Mouse (Mus musculus) thymus, postnatal 4 days (tissue): Measurements from ENCODE around the gene Pcdh18.

Source experiments
- DNase-seq: peaks from one replicate; pipeline ENCODE4 v3.0.0; 2021

Pcdh18 gene

DNA sequence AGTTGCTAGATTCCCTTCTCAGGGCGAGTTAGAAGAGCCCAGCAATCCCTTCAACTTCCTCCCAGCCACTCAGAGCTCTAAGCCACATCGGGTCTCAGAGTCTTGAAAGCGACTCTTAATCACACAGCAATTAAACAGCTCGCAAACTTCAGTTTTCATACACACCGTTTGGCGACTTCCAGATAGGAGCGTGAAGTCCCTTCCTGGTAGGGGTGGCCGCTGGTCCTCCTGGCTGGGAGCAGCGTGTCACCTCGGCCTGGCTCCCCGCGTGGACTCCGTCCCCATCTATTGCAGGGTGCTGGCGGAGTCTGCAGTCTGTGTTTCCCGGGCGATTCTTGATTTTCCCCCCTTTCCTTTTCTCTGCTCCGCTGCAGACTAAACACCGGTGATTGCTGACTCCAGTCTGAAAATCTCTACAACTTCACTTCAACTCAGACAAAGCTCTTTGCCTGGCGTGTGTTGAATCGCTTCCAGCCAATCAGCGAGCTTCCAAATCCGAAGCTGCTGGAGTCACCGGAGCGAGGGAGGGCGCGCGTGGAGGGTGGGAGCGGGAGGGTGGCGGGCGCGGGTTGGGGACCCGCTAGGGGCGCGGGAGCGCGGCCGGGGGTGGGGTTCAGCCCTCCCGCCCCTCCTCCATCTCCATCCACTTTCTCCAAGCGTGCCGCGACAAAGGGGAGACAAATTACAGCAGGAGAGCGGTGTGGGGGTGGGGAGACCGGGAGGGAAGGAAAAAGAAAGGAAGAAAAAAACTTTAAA lies at the start of gene Pcdh18:
Gene Pcdh18, minus strand, starts transcription at position 456 of the 756 bp plus-strand sequence.
- peak; percentile 17 for DNase-seq

DNA sequence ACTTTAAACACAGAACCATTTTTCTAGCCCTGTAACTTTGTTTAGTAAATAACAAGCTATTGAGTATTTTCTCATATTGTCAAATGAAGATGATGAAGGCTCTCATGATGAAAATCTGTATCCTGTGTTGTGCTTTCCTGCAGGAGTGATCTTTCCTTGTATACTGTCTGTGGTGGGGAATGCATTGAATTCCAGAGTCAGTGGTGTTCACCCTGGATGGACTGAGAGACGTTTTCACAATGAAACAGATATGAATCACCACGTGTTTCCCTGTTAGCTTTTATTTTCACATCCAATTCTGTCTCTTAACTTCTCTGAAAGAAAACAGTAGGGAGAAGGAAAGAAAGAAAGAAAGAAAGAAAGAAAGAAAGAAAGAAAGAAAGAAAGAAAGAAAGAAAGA lies 49.7 kb upstream of the Pcdh18 start:
- no peak for DNase-seq

DNA sequence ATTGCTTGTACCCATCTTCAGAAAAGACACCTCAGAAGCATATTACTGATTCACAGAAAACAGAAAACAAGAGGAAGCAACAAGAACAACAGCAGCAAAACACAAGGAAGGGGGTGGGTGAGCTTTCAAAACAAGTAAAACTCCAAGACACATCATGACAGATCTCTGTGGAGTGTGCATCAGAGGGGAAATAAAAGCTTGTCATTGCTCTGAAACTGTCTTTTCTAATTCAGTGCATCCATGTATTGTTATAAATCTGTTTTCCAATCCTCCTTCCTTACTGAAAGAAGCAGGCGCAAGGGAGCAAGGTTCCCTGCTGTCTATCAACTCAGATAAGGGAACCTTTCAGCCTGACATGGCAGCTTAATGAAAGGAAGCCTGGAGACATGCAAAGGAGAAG lies 48.4 kb upstream of the Pcdh18 start:
- no peak for DNase-seq

DNA sequence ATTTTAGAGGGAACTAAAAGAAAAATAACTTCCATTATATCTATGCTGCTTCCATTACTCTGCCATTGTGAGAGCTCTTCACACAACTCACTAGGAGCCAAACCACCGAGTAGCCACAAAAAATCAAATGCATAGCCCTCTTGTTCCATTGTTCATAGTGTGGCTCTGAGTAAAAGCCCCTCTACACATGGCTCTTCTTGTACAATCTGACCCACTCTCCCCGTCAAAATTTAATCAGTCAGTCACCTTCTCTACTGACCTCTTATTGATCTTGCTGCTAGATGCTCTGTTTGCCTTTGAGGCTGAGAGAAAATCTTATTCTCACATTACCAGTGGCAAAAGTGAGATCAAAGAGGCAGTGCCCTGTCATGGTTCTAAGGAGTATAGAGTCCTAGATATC lies 31.2 kb upstream of the Pcdh18 start:
- DNase-seq, result no peak

DNA sequence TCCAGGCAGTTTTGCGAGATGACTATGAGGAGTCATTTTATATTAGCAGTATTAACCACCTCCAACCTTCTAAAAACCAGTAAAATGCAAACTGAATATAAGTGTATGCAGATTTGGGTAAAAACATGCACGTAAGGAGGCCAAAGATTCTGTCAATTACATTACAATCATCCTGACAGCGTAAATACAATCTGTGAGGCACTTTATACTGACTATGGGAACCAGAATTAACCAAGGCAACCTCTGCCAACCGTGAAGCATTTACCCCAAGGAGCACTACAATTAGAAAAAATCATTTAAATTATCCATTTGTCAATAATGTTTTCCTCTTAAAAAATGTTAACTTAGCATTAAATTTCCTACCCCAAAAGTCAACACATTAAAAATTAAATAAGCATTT lies 30.6 kb upstream of the Pcdh18 start:
- DNase-seq, result no peak

DNA sequence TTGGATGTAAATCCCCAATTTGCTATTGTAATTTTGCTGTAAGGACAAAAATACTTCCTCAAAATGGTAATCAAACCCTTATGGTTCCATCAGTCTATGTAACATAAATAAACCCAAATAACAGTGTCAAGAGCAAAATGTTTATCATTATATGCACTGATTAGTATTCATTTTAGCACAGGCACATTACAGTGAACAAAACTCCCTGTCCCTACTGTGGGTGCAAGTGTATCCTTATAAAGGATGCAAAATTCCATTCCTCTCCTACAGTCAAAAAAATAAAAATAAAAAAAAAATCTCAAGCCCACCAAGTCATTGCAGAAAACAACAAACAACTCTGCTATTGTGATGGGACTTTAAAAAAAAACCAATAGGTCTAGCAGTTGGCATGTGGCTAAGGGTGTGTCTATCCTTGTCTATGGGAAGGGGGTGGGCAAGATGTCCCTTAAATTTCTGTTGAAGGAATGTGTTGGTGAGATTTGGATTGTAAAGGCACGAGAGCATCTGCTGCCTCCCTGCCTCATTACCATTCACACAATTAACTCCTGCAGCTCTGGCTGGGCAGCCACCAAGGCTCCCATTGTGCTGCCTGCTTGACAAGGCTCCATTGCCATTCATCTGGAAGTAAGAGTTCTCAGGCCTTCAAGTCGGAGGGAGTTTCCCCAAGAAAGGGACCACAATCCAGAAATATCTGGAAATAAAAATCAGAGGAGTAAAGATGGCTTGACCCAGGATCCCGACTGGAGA lies 12.0 kb upstream of the Pcdh18 start:
- no peak for DNase-seq

DNA sequence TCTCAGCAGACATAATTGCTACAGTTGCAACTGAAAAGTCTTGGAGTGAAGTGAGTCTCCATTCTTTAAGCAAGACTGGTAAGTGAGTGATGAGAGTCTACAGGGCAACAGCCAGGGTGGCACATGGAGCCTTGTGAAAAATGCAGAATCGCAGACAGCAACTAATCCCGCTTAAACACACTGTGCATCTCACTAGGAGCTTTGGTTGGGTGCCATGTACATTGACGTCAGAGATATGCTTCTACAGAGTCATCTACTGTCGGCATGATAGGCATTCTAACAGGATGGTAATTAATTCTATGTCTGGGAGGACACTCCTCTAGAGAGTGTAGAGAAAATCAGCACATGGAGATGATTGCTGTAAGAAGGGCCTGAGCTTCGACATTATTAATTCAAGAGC lies 5.6 kb upstream of the Pcdh18 start:
- DNase-seq, result no peak

DNA sequence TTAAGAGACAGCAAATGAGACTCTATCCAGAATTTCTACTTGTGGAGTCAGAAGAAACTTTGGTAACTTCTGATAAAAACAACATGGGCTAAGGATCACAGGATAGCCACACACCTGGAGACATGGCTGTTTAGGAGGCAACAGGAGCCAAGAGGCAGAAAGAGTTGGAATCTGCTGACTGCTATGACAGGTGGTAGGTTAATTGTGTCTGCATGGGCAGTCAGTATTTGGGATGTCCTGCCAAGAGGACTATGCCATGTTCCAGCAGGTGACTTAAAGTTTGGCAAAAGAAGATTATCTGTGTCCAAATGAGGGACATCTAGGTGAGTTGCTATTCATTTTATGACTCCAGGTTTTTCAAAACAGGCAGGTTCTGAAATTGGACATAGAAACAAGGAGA lies 4.8 kb upstream of the Pcdh18 start:
- DNase-seq, result no peak

DNA sequence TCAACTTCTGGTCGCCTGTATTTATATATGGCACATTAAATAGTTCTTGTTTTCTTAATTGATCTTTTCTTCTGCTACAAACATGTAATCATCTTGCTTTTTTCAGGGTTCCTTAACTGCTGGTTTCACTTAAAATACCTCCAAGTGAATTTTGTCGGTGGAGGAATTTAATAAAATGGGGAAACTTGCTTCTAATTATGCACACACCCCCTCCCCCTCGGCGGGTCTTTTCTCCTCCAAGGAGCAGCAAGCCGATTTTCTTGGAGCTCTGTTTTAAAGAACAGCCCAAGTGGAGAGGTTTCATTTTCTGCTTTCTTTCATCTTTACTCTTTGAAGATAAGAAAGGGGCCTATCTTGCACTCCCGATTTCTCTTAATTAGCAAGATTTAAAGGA lies 498 bp upstream of the Pcdh18 start:
- DNase-seq, result no peak

DNA sequence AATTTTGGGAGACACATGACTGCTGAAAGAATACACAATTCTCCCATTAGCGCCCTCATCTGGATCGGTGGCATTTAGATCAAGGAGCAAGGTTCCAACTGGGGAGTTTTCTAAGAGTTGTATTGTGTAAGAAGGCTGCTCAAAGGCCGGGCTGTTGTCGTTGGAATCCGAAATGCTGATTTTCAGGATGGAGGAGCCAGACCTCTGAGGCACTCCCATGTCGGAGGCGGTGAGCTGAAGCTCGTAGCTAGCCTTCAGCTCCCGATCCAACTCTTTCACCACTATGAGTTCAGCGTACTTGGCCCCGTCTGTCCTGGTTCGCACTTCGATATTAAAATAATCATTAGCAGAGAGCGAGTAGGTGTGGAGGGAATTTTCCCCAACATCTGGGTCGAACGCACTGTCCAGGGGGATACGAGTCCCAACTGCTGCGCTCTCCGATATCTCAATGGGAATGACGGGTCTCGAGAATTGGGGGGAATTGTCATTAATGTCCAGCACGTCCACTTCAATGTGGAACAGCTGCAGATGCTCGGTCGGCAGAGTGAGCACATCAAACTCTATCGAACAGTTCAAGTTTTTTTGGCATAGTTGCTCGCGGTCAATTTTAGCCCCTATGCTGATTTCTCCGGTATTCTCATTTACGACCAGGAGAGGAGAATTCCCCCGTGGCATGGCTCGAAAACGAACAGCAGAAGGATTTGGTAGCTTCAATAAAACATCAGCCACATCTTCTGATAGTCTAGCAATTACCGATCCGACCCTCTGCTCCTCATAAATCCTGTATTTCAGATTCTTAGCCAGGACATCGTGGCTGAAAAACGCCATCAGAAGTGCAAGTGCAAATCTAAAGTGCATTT lies 909 bp downstream of the Pcdh18 start:
- DNase-seq, result no peak

DNA sequence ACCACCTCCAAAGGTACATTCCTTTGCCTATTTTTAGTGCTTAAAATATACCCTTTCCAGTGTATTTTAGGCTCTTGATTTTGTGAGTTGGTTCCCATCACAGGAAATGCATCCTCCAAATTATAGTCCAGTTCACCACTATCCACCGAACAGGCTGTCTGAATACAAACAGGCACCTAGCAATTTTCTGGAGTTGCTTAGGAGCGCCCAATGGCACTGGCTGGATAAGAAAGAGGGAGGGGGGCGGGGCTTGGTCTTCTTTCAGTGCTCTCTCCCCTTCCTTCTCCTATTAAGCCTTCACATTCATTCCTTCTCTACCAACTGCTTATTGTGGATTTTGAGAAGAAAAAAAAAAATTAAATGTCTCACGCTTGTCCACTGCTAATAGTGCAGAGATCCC lies 4.4 kb downstream of the Pcdh18 start:
- no peak for DNase-seq

DNA sequence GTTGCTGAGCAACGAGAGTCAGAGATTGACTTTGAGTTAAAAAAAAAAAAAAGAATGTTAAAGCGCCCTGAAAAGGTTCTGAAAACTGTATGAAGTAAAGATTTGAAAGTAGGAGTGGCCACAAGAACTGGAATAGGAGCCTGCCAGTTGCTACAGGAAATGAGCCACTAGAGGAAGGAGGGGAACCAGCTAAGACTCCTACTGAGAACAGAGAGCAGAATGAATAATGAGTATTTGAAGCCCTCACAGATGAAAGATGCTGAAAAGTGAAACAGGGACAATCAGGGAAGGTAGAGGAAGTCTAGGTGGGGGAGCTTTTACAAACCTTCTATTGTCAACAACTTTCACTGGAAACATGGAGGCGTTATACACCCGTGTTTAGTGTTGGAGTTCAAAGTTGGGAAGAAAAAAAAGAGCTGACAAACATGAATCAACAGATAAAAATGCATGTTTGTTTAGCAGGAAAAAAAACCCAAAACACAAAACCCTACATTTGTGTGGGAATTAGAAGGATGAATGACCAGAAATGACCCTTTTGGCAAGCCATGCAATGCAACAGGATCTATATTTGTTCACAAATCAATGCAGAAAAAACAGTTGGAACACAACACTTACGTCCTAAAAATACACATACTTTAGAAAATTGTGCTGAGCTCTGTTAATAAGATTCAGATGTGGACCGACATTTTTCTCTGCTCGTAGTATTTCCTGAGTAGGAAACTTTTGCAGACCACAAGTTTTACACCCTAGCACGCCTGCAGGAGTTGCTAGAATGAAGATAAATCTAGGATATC lies 7.4 kb downstream of the Pcdh18 start:
- no peak for DNase-seq

DNA sequence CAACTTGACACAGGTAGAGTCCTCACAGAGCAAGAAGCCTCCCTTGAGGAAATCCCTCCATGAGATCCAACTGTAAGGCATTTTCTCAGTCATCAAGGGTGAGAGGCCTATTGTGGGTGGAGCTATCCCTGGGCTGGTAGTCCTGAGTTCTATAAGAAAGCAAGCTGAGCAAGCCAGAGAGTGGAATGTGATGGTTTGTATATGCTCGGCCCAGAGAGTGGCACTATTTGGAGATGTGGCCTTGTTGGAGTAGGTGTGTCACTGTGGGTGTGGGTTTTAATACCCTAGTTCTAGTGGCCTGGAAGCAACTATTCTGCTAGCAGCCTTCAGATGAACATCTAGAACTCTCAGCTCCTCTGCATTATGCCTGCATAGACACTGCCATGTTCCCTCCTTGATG lies 9.1 kb downstream of the Pcdh18 start:
- no peak for DNase-seq

DNA sequence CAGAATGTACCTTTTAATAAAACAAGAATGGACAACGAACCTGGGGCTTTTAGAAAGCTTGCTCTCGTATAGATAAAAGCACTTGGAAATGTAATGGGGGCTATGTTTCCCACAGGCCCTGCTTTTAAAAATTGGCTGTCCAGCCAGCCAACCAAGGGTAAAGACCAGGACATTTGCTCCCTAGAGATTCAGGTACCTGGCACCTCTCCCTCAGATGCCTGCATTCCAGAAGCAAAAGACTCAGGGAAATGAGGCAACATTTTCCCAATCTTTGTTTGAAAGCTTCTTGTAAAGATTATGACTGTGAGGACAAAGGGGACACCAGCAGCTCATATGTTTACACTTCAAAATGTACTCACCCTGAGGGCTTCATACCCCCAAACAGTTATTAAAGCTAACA lies 18.1 kb downstream of the Pcdh18 start:
- no peak for DNase-seq

DNA sequence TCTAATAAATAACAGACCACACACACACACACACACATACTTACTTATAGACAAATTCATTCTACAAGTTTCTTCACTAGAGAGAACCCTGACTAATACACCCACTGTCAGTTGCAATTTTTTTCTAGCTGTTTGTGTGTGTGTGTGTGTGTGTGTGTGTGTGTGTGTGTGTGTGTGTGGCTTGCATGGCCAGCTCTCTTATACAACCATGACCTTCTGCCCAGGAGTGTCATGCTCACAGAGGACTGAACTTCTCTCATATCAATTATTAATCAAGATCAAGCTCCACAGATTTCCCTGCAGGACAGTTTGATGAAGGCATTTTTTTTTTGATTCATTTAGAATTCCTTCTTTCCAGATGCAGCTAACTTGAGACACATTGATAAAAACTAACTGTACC lies 18.6 kb downstream of the Pcdh18 start:
- DNase-seq, result no peak

DNA sequence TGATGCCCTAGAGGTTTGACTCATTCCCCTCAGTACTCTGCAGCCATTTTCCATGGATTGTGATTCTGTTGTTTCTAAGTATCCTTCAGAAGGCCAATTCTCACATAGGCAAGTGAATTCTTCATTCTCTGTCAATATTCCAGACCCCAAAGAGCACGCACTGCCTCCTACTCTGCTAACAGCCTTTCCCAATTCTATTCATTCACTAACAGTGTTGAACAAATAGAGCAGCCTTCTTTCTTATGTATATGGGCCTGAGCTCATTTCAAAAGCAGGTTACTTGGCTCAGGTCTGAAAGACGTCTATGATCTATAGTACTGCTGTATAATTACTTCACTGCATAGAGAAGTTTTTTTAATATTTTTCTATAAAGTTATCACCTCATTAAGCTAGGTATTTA lies 50.6 kb downstream of the Pcdh18 start:
- DNase-seq, result no peak

DNA sequence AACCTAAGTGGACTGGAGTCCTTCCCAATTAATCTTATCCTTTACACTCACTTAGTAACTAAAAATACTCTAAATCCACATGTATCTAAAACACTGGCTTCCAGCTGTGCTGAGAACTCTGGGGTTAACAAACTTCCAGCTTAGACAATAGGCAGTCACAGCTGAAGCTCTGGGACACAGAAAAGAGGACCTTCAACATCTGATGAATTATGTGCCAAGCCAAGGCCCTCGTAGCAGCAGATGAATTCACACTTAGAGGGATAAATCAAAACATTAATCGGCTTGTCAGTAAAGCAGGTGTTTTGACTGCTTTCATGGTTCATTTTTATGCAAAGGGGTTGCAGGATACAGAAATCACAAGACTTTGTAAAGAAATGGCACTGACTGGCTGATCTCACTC lies 57.2 kb downstream of the Pcdh18 start:
- DNase-seq, result no peak
